Comparison of ENCODE assay signal across 23 mouse cellular contexts in the genomic region with DNA sequence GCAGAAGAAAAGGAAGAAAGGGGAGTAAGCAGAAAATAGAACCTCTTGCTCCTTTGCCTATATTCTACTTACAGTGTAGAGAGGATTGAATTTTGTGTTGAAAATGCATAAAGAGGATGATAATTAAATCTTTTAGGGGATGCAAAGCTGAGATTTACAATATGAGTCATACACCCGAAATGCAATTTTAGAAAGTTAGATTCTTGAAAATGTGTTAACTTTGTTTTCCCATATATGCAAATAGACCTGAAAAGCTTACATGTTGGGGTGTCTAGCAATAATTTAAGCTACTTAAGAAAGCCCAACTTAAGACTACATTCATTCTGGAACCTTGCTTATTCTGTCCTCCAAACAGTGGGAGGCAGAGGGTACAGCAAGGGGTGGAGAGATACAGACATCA. TPM values are rescaled to one million over a fixed set of nuclear protein-coding genes. Genes with fewer than 3 reads are reported as not detected.
DNase-seq lines count a peak whose midpoint lies in the region; TF ChIP-seq lines count a peak whose summit lies in the region.
"Had no signal": no experiment of that assay in that cellular context is flagged by ENCODE, and none has a peak within 500 bp of the region (broad histone marks: within the 10 kb centered on the region; RNA-seq: fewer than 3 reads in every experiment).

No protein-coding gene starts in this region.

- intact Hi-C loops in left cerebral cortex, adult 2 months (cut with DNase I): no loop called here

- H3K27ac ChIP-seq in left cerebral cortex, adult 2 months: peak overlapping the region; percentile 71
- H3K27ac ChIP-seq in cortical plate, adult 2 months (ENCODE audit: insufficient read depth, low read length): peak overlapping the region; percentile 65; the same call in 1 of the 2 replicates
- H3K27ac ChIP-seq: embryonic facial prominence, embryonic 10.5 days; embryonic facial prominence, embryonic 12.5 days; forebrain, embryonic 13.5 days; forebrain, embryonic 15.5 days had no signal

- TF ChIP-seq CTCF in left cerebral cortex, adult 2 months (IDR thresholded peaks at IDR 0.05): no peak
- TF ChIP-seq CTCF in cortical plate, adult 2 months (IDR thresholded peaks at IDR 0.05; ENCODE audit: extremely low read depth, insufficient read depth, low read length): no peak

- H3K4me1 ChIP-seq in cortical plate, adult 2 months (ENCODE audit: control insufficient read depth, insufficient read depth, low read length): peaks cover 2% of the 10 kb centered on the region
- H3K4me1 ChIP-seq: embryonic facial prominence, embryonic 10.5 days; embryonic facial prominence, embryonic 12.5 days; forebrain, embryonic 13.5 days had no signal

- no peak overlapping the region for H3K4me3 ChIP-seq in left cerebral cortex, adult 2 months
- H3K4me3 ChIP-seq in cortical plate, adult 2 months (ENCODE audit: insufficient read depth, low read length): no peak overlapping the region
- H3K4me3 ChIP-seq: embryonic facial prominence, embryonic 10.5 days; embryonic facial prominence, embryonic 12.5 days; forebrain, embryonic 13.5 days; forebrain, embryonic 15.5 days had no signal

- DNase-seq in left cerebral cortex, adult 2 months (ENCODE audit: extremely low spot score in 1 of 2, low spot score in 2 of 2): no peak
- no peak for DNase-seq in left cerebral cortex, adult 9 months (ENCODE audit: low spot score in 2 of 2)
- no peak for DNase-seq in adipocyte (ENCODE audit: low spot score)
- no peak for DNase-seq in heart, adult 11 months
- DNase-seq: adrenal gland, adult 8-10 months; adrenal gland, postnatal 14 days; adrenal gland, postnatal 36 days; cerebellum, adult 11 months; cerebellum, adult 18-20 months; cerebellum, adult 8-10 months; cerebellum, adult 9-11 months; cerebellum, postnatal 14 days; cerebellum, postnatal 36 days; forebrain, postnatal 0 days had no signal

- TF ChIP-seq POLR2A in cortical plate, adult 2 months (IDR thresholded peaks at IDR 0.05; ENCODE audit: extremely low read depth, insufficient read depth, low read length): no peak

RNA-seq across cellular contexts. Expression of gene Grm3, which starts 56.0 kb away (rescaled TPM):
- total RNA-seq in left cerebral cortex, adult 2 months (2021): 100 to 1,000 TPM; 118 to 126 TPM
- 47.5 and 54.4 TPM in 2 replicates for polyA plus RNA-seq in cortical plate, adult 2 months (2012; rRNA removed)
- total RNA-seq: common myeloid progenitor, adult 5-6 weeks; ES-E14; MEL had no signal
- polyA plus RNA-seq: C2C12 had no signal
